Mouse (Mus musculus): ENCODE results near the gene 4933417A18Rik.
"Not testable (repeated sequence)": the region's sequence is repeated elsewhere in the genome, so short reads cannot be mapped to it uniquely, and the experiment has no call there.

The 4933417A18Rik gene

DNA sequence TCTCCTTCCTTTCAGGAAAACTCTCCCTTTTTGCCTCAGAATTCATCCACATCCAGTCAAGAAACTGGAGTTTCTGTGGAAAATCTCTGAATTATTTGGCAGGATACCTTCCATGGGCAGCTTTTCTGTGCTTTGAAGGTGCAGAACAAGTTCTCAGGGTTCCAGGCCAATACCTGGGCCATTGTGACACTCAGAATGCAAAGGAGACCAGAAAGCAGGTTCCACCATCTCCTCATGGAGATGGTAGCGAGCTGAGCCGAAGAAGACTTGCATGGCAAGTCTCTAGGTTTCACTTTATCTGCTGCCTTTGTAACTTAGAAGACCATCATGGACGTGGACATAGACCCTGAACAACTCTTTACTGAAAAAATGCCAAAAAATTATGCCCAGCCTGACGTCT lies at the start of gene 4933417A18Rik, which contains the start of gene Fam217a:
4933417A18Rik (plus strand) TSS at position 200 of the 400 bp plus-strand sequence.
Fam217a (minus strand) TSS at position 101 of the 400 bp plus-strand sequence.
- DNase-seq (ENCODE audit: low read depth, low spot score), result no peak

DNA sequence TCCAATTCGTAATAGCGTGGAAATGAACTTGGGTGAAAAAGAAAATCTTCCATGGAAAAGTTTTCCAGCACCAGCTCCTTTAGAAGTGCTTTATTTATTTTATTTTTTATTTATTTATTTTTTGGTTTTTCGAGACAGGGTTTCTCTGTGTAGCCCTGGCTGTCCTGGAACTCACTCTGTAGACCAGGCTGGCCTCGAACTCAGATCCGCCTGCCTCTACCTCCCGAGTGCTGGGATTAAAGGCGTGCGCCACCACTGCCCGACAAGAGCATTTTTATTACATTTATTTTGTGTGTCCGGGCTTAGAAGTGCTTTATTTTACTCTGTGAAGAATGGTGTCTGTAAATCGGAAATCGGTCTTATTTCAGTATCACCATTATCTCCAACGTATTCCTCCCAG lies 49.5 kb upstream of the 4933417A18Rik start:
- not testable (repeated sequence) for DNase-seq (ENCODE audit: low read depth, low spot score)

DNA sequence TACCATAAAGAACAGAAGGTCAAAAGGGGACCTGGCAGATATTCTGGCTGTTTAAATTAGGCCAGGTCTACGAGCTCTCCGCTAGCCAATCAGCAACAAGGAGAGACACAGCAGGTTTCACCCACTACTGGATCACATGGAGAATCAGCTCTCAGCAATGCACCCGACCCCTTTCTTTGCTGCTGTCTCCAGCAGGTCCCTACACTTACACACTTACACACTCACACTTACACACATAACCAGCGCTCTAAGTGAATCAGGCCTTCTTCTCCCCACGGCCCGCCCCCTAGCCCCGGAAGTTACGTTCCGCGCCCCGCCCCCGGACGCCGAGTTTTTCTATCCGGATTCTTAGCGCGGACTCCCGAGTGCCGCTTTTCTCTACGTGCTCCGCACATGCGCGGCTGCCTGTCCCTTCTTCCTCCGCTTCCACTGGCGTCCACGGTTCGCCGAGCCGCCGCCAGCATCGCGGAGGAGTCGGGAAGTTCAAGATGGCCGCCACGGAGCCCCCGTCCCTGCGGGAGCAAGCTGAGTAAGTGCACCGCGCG lies 49.0 kb upstream of the 4933417A18Rik start, which contains the start of gene Prpf4b:
Prpf4b (plus strand) TSS at position 137 of the 545 bp plus-strand sequence.
- DNase-seq (ENCODE audit: low read depth, low spot score), result peak; percentile 88

DNA sequence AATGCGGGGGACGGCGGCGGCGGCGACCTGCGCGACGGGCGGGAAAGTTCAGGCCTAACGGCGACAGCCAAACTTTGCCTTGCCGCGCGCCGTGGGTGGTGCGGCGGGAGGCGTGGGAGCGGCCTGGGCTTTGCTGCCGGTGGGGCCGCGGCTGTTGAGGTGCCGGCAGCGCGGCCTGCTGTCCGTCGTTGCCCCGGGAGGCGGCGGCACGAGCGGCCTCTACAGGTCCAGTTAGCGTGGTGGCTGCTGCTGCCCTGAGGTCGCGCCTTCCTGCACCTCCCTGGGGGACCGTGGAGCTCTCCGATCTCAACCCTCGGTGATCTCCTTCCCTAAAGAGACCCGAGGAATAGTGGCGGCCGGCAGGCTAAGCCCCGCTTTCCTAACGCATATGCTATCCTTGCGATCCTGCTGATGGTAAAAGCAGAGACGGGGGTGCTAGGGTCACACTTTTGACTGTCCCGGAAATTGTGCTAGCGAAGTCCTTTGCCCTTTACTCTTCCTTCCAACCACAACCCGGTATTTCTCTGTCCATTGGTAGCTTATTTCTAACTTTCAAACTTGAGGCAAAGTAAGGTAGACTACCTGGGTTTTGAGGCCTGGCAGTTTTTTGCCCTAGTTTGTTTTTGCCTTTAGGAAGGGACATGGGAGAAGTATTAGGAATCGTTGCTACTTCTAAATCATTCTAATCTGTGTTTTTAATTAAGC lies 48.3 kb upstream of the 4933417A18Rik start:
- peak; percentile 61 for DNase-seq (ENCODE audit: low read depth, low spot score)

GRCm38 (mm10) chr13:34876481-34876880 lies 47.7 kb upstream of the 4933417A18Rik start:
- DNase-seq (ENCODE audit: low read depth, low spot score), result no peak

GRCm38 (mm10) chr13:34892871-34893270 lies 31.3 kb upstream of the 4933417A18Rik start:
- DNase-seq (ENCODE audit: low read depth, low spot score), result no peak

DNA sequence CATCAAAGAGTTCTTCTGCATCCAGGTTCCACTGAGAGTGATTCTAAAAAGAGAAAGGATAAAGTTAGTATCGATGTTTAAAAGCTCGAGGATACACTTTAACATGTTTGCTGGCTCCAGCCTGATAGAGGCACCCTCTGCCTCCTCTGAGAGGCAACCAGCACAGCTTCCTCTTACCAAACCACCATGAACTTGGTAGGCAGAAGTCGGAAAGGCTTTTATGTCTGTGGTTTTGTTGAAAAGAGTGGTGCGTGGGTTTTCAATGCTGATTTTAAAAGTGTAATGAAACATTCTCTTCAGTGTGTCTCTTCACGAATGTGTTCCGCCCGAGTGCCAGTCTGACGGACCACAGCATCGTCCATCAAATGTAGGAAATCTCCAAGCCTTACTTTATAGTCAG lies 9.6 kb upstream of the 4933417A18Rik start:
- no peak for DNase-seq (ENCODE audit: low read depth, low spot score)

DNA sequence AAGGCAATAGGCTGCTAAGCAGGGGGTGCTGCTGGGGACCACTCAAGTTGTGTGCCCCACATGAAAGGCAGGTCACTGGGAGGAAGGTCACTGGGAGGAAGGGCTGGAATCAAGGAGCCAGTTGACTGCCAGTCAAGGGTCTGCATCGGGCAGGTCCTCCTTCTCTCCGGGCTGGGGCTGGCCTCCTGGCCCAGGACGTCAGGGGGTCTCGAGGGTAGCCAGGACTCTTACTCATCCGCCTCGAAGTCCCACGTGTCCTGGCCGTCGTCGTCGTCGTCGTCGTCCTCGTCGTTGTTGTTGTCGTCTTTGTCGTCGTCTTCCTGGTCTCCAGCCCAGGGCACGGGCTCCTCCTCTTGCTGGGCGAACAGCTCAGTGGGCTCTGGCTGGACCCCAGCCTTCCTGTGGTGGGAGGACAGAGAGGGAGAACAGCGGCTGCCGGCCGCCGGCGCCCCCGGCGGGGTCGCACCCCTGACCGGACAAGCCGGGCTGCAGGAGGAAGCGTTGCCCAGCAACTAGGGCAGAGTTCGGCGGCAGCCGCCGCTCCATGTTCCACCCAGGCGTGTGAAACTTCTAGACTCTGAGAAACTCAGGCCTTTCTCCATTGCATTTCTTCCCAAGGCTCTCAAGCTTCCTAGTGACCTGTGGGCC lies 7.6 kb upstream of the 4933417A18Rik start:
- DNase-seq (ENCODE audit: low read depth, low spot score), result no peak

- DNase-seq (ENCODE audit: low read depth, low spot score), result no peak
Observed at GRCm38 (mm10) chr13:34934931-34935644, 10.9 kb downstream of the 4933417A18Rik start.

DNA sequence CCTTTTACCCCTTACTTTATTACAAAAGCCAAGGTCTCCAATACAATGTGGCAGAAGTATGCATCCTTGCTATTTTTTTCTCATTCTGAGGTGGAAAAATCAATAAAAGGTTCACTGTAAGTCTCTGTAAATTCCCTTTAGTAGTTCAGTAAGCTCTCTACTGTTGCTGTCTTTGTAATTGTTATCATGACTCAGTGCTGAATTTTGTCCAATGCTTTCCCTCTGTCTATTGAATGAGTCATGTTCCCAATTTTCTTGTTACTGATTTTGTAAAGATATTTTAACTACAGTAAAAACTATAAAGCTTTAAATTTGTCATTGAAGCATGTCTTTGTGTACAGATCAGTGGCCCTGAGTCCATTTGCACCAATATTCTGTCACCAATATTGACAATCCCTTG lies 18.2 kb downstream of the 4933417A18Rik start:
- peak; percentile 58 for DNase-seq (ENCODE audit: low read depth, low spot score)

DNA sequence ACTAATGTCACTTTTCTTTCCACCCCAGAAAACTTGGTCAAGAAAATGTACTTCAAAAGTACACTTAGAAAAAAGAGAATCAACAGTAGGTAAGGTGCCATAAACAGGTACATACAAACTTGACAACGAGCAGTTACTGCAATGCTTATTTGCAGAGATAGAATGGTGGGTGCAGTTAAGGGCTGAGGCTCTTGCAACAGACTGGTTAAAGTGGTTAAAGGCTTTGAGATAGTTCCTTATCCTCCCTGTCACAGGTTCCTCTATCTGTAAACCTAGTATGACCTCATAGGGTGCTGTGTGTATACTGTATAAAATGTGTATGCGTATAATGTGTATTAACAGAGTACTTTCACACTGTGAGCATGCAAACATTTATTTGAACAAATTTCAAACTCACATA lies 27.2 kb downstream of the 4933417A18Rik start:
- not testable (repeated sequence) for DNase-seq (ENCODE audit: low read depth, low spot score)

DNA sequence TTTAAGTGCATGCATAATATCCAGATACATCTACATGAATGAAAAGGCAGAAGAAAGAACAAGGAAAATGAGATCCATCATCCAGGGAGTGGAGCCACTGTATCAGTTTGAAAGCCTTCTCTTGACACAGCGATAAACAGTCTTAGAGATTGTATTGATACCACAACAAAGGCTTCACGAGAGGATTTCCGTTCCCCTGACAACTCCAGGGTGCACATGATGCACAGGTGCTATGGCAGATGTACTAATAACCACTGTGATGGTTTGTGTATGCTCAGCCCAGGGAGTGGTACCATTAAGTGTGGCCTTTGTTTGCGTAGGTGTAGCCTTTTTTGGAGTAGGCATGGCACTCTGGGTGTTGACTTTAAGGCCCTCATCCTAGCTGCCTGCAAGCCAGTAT lies 32.7 kb downstream of the 4933417A18Rik start:
- no peak for DNase-seq (ENCODE audit: low read depth, low spot score)

GRCm38 (mm10) chr13:34958158-34958557 lies 33.9 kb downstream of the 4933417A18Rik start:
- DNase-seq (ENCODE audit: low read depth, low spot score), result not testable (repeated sequence)

DNA sequence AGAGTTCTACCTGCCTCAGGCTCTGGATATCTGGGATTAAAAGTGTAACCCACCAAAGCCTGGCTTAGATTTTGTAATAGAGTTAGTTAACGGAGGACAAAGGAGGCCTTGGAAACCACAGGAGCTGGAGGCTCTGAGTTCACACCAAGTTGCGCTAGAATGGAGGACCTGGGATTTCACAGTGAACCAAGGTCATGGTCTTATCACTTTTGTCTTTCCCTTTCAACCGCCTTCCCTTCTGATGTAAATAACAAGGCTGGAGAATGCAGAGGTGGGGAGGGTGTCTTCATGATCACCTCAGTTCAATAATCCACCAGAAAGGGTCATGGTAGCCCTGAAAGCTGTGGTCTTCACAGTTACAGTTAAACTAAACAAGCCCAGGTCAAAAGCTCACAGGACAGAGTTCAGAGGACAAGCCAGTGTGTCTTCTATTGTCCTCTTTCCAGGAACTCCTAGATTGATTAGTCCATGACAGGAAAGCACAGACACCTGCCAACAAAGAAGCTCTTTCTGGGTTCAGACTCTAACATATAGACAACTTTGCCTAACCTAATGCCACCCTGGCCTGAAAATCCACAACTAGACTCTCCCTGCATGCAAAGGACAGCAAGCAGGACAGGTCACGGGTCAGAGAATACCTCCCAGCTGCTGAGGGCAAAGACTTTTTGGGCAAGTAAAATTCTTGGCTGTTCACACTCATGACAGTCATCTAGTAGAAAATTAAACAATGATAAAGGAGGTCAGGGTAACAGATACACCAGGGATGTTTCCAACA lies 37.0 kb downstream of the 4933417A18Rik start:
- no peak for DNase-seq (ENCODE audit: low read depth, low spot score)

DNA sequence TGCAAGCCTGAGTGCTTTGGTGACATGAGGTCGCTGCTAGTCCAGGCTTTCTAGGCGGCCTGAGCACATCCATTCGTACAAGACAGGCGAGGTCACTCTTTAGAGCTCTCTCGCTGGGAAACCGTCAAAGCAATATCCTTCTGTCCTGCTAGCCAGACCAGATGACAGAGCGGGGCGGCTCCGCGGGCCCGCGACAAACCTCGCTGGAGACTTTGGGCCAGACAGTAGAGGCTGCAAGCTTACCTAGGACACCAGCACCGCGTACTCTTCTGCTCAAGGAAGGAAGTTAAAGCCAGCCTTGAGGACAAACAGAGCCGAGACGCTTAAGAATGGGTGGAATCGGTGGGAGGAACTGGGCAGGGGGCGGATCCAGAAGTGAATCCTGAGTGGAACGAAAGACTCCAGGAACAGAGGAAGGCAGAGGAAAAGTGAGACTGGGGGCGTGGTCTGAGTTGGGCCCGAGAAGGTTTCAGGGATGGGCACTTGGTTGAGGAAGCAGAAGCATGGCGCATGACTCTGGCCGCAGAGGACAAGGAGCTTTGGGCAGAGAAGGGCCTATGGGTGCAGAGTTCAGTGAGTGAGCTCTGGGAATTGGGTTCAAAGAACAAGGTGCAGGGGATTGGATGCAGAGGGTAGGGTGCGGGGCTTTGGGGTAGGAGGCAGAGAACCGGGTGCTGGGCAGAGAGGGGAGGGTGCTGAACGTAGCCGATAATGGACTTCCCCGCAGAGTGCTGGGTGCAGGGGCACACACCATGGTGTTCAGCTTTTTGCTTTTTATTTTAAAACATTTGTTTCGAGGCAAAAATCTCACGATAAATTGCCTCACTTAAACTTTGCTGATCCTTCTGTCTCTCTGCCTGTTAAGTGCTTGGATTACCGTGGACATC lies 39.5 kb downstream of the 4933417A18Rik start, which contains the start of gene Eci3:
Eci3 (minus strand) TSS at position 300 of the 887 bp plus-strand sequence.
- DNase-seq (ENCODE audit: low read depth, low spot score), result no peak

DNA sequence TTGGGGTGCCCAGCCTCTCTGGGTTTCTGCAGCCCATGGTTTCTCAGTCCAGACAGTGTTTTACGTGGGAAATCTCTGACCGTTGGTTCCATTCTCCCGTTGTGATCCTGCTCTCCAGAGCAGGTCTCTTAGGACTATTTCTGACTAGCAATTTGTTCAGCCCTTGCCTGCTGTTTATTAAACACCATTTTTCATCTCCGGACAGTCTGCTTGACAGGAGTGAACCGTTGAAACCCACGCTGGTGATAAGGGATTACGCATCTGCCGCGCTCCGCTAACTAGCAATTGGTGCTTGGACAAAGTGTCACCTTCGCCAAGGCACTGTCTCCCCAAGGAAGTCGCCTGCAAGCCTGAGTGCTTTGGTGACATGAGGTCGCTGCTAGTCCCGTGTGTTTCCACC lies 40.2 kb downstream of the 4933417A18Rik start:
- DNase-seq (ENCODE audit: low read depth, low spot score), result no peak

GRCm38 (mm10) chr13:34964866-34965265 lies 40.7 kb downstream of the 4933417A18Rik start:
- DNase-seq (ENCODE audit: low read depth, low spot score), result no peak

DNA sequence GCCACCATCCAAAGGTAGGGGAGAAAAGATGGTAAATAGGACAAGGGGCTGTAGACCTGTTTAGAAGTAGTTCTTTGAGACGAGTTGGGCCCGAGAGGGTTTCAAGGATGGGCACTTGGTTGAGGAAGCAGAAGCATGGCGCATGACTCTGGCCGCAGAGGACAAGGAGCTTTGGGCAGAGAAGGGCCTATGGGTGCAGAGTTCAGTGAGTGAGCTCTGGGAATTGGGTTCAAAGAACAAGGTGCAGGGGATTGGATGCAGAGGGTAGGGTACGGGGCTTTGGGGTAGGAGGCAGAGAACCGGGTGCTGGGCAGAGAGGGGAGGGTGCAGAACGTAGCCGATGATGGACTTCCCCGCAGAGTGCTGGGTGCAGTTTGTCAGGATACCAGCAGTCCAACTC lies 41.4 kb downstream of the 4933417A18Rik start:
- DNase-seq (ENCODE audit: low read depth, low spot score), result not testable (repeated sequence)

DNA sequence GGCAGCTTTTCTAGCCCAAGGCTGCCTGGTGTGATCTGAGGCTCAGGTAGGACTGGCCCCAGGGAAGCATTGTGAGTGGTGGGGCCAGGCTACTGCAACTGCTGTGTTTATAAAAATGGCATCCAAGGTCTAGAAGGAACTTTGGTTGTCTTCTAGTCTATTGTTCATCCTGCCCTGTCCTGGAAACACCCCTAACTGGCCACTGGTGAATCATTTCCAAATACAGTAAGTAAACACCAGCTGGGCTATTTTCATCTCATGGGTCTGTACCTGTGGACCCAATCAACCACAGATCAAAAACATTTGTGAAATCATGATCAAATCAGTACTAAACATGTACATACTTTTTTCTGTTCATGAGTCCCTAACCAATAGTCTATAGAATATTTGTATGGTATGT lies 48.2 kb downstream of the 4933417A18Rik start:
- DNase-seq (ENCODE audit: low read depth, low spot score), result not testable (repeated sequence)

DNA sequence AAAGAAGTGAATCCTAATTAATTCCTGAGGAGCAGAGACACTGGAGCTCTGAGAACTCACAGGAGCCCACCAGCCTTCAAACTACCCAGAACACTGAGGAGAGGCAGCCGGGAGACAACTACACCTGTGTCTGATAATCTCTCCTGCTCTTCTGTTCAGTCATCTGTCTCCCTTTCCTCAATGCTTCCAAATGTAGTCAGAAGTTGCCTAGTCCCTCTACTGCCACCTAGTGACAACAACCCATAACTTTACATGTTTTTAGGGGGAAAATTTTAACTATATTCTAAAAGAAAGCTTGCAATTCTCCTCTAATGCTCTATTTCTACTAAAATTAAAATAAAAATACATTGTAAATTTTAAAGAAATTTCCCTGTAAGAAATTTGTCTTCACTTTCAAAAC lies 48.9 kb downstream of the 4933417A18Rik start:
- peak; percentile 75 for DNase-seq (ENCODE audit: low read depth, low spot score)
